Mouse (Mus musculus) heart, postnatal 0 days (tissue): ENCODE measurements around the gene Hk3. TPM values are rescaled to one million over a fixed set of nuclear protein-coding genes. Genes with fewer than 3 reads are reported as not detected.

Experiments
- ATAC-seq: fragments of 200-750 bp; cut with Nextera tagmentation; 2 replicates; pipeline ENCODE4 v1.8.0; 2017; ENCODE audit warnings: low read depth, moderate number of reproducible peaks, moderate library complexity; ENCODE audit not compliant: insufficient read depth
- DNase-seq: peaks from one replicate; pipeline ENCODE4 v3.0.0-alpha.2; 2016; ENCODE audit warnings: low spot score
- H3K27ac ChIP-seq: fragments of 300-500 bp; sonication (generic); 2 replicates; pipeline ENCODE4 v1.5.1; 2014; ENCODE audit warnings: low read depth, mild to moderate bottlenecking
- H3K27me3 ChIP-seq: fragments of 300-500 bp; sonication (generic); 2 replicates; pipeline ENCODE4 v1.6.1; 2014; ENCODE audit warnings: low read length, mixed read lengths; ENCODE audit not compliant: control insufficient read depth, insufficient read depth
- H3K36me3 ChIP-seq: fragments of 300-500 bp; sonication (generic); replicated peaks from 2 replicates; pipeline ENCODE4 v1.6.1; 2014; ENCODE audit warnings: low read length, mixed read lengths; ENCODE audit not compliant: control insufficient read depth, insufficient read depth
- H3K4me1 ChIP-seq: fragments of 300-500 bp; sonication (generic); 2 replicates; pipeline ENCODE4 v1.6.1; 2014; ENCODE audit warnings: antibody characterized with exemption; ENCODE audit not compliant: control insufficient read depth, insufficient read depth
- H3K4me2 ChIP-seq: fragments of 300-500 bp; sonication (generic); 2 replicates; pipeline ENCODE4 v1.6.1; 2014; ENCODE audit warnings: low read depth, mild to moderate bottlenecking, low read length, moderate library complexity
- H3K4me3 ChIP-seq: fragments of 300-500 bp; sonication (generic); 2 replicates; pipeline ENCODE4 v1.5.1; 2014; ENCODE audit warnings: low read depth, low read length
- H3K9ac ChIP-seq: fragments of 300-500 bp; sonication (generic); replicated peaks from 2 replicates; pipeline ENCODE4 v1.6.1; 2014; ENCODE audit warnings: low read depth, low read length, mixed read lengths
- H3K9me3 ChIP-seq: fragments of 300-500 bp; sonication (generic); replicated peaks from 2 replicates; pipeline ENCODE4 v1.6.1; 2016; ENCODE audit warnings: low read length; ENCODE audit not compliant: control insufficient read depth
- CTCF ChIP-seq: IDR thresholded peaks from 2 replicates; pipeline ENCODE4 v1.5.1; 2016; ENCODE audit warnings: antibody characterized with exemption, control low read depth, low read depth
- EP300 ChIP-seq: IDR thresholded peaks from 2 replicates; pipeline ENCODE4 v1.6.1; 2016; ENCODE audit warnings: antibody characterized with exemption, low read depth
- WGBS: fragments of 180-500 bp; shearing (Covaris S2); extraction: QIAGEN DNeasy Blood & Tissue Kit; methylation state at CpG from one replicate; pipeline ENCODE4 v1.1.7; 2014; 5-methylcytosine and 5-hydroxymethylcytosine counted together
- polyA plus RNA-seq: library from polyadenylated mRNA; unstranded; fragments of >200 nt; fragmentation: Nextera tagmentation; extraction: Ambion mirVana; gene quantifications from 2 replicates; pipeline ENCODE4 v1.2.1, GENCODE M21; 2015
- total RNA-seq: library from RNA; depleted of rRNA; stranded (reverse); fragments of >200 nt; gene quantifications from 2 replicates; pipeline ENCODE4 v1.2.3, GENCODE M21; 2014; ENCODE audit warnings: low replicate concordance

Hk3 gene
- total and polyA plus RNA-seq, 2 experiments from 2014 or later = 0.38 TPM

DNA sequence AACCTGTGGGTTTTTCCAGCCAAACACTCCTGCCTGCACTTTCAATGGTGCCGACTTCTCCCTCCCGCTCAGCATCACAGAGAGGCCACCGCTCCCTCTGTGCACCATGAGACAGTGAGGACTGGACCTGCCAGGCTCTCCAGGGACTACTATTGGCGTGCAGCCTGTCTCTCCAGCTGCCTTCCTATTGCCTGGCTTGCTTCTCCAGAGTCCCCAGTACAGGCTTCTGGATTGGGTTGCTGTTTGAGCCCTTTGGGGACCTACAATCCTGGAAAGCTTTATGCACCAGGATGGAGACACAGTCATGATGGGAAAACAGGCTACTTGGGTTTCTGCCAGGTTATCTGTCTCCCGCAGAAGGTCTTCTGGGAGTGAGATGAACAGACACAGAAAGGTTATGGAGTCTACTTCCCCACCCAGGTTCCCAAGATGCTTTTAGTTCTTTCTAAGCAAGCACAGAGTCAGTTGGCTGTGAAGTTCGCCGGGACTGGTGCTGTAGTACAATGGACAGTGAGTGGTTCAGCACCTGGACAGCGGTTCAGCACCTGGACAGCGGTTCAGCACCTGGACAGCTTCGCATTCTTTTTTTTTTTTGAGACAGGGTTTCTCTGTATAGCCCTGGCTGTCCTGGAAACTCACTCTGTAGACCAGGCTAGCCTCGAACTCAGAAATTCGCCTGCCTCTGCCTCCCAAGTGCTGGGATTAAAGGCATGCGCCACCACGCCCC lies 50.5 kb downstream of the Hk3 start:
- TF ChIP-seq CTCF = no peak
- TF ChIP-seq EP300 = no peak
- no peaks in the 10 kb centered on the region for H3K9me3 ChIP-seq
- H3K27ac ChIP-seq = no peak overlapping the region
- H3K9ac ChIP-seq = no peak overlapping the region
- WGBS = 34% methylated on average over 14 of the region's 14 CpGs
- no peaks in the 10 kb centered on the region for H3K36me3 ChIP-seq
- DNase-seq = peak; percentile 21
- no peak overlapping the region for H3K4me3 ChIP-seq
- no peaks in the 10 kb centered on the region for H3K4me1 ChIP-seq
- H3K4me2 ChIP-seq = no peak overlapping the region
- no peak for ATAC-seq
- 0 out of 2 replicates have a peak, but pooled peaks cover 4% of the 10 kb centered on the region for H3K27me3 ChIP-seq

- 0 out of 2 replicates have a peak, but pooled peaks cover 4% of the 10 kb centered on the region for H3K27me3 ChIP-seq
- no peak overlapping the region for H3K9ac ChIP-seq
- DNase-seq = no peak
- 54% methylated on average over 9 of the region's 9 CpGs for WGBS
- TF ChIP-seq EP300 = no peak
- no peak for TF ChIP-seq CTCF
- no peaks in the 10 kb centered on the region for H3K36me3 ChIP-seq
- H3K4me1 ChIP-seq = no peaks in the 10 kb centered on the region
- H3K4me3 ChIP-seq = no peak overlapping the region
- H3K9me3 ChIP-seq = no peaks in the 10 kb centered on the region
- no peak overlapping the region for H3K27ac ChIP-seq
- H3K4me2 ChIP-seq = no peak overlapping the region
- no peak for ATAC-seq
Measured at GRCm38 (mm10) chr13:54969513-54969912, 51.7 kb downstream of the Hk3 start.

DNA sequence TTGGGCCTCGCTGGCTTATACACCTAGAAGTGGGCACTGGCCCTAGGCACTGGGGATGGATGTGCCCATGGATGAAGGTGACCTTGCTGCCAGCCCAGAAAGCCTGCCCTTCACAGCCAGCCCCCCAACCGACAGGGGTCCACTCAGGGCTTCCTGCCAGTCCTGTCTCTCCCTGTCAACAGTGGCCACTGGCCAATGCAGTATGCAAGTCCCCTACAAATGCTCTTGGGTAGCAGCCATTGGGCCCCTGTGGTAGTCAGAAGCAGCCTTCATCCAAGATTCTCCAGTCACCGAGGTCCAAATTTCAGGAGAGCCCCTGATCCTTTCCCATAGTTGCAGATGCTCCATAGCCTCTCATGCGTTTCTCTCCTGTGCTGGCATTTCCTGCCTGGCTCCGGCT lies 52.5 kb downstream of the Hk3 start:
- DNase-seq (no peak), ATAC-seq (no peak)
- no peak overlapping the region for H3K9ac ChIP-seq
- no peak for TF ChIP-seq EP300
- no peak for TF ChIP-seq CTCF
- no peaks in the 10 kb centered on the region for H3K27me3 ChIP-seq
- H3K4me1 ChIP-seq = no peaks in the 10 kb centered on the region
- H3K4me3 ChIP-seq = no peak overlapping the region
- H3K9me3 ChIP-seq = no peaks in the 10 kb centered on the region
- H3K27ac ChIP-seq = no peak overlapping the region
- 47% methylated on average over 5 of the region's 5 CpGs for WGBS
- no peak overlapping the region for H3K4me2 ChIP-seq
- no peaks in the 10 kb centered on the region for H3K36me3 ChIP-seq

DNA sequence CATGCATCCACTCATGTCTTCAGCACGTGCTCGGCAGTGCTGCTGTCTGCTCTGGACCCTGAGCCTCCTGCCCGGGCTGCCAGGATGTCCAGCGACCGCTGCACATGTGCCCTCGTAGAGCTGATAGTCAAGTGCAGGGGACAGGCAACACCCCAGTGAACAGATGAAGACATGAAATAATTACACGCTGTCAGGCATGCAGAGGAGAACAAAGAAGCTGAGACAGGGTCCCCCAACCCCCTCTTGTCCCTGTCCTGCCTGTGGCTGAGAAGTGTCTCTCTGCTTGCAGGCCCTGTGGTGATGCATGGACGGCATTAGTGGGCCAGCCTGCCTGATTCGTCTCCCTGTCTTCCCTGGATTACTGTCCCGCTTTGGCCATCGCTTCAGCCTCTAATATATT lies 53.7 kb downstream of the Hk3 start:
- WGBS = 74% methylated on average over 11 of the region's 11 CpGs
- Histone ChIP-seq H3K9ac (no peak overlapping the region), H3K27ac (no peak overlapping the region)

DNA sequence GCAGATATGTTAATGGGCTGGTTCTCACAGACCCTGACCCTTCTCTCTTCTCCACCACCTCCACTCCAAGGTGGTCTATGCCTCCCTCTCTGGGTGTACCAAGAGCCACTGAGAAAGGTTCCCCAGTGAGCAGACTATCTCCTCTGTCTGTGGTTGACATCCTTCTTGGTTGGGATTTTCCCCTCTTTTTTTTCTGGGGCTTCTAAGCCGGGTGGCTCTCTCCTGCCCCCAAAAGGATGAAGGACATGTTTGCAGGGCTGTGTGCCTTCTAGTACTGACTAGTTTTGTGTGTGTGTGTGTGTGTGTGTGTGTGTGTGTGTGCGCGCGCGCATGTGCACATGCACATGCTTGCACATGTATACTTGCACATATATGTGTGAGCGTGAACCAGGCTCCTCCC lies 55.9 kb downstream of the Hk3 start:
- 76% methylated on average over 6 of the region's 6 CpGs for WGBS
- H3K4me3 ChIP-seq = no peak overlapping the region
- H3K36me3 ChIP-seq = no peaks in the 10 kb centered on the region
- no peaks in the 10 kb centered on the region for H3K9me3 ChIP-seq
- no peak overlapping the region for H3K4me2 ChIP-seq
- no peak overlapping the region for H3K27ac ChIP-seq
- DNase-seq (no peak), ATAC-seq (no peak)
- no peaks in the 10 kb centered on the region for H3K4me1 ChIP-seq
- no peak overlapping the region for H3K9ac ChIP-seq
- H3K27me3 ChIP-seq = no peaks in the 10 kb centered on the region
- no peak for TF ChIP-seq EP300
- TF ChIP-seq CTCF = no peak

More for the DNA sequence above, 53.7 kb downstream of the Hk3 start:
- Histone ChIP-seq H3K4me3 (no peak overlapping the region), H3K27me3 (no peaks in the 10 kb centered on the region), H3K4me1 (no peaks in the 10 kb centered on the region), H3K36me3 (no peaks in the 10 kb centered on the region), H3K9me3 (no peaks in the 10 kb centered on the region), H3K4me2 (no peak overlapping the region)
- no peak for TF ChIP-seq CTCF
- no peak for TF ChIP-seq EP300
- ATAC-seq = no peak
- DNase-seq = no peak

- H3K4me3 ChIP-seq = no peak overlapping the region
- DNase-seq = no peak
- H3K27me3 ChIP-seq = peaks cover 26% of the 10 kb centered on the region
- WGBS = 50% methylated on average over 3 of the region's 3 CpGs
- no peak overlapping the region for H3K27ac ChIP-seq
- TF ChIP-seq CTCF (no peak), EP300 (no peak)
- H3K4me2 ChIP-seq = no peak overlapping the region
- peaks cover 6% of the 10 kb centered on the region; the same call in 1 of the 2 replicates for H3K4me1 ChIP-seq
- H3K9me3 ChIP-seq = no peaks in the 10 kb centered on the region
- no peak overlapping the region for H3K9ac ChIP-seq
- no peaks in the 10 kb centered on the region for H3K36me3 ChIP-seq
- no peak for ATAC-seq
Measured at GRCm38 (mm10) chr13:54960491-54960890, 60.7 kb downstream of the Hk3 start.
